Mouse (Mus musculus) NIH3T3 (cell line): Measurements from ENCODE around the gene Chid1.

Source experiments
- DNase-seq: peaks from one replicate; pipeline ENCODE4 v3.0.0-alpha.2; 2012; ENCODE audit warnings: low read depth

Gene Chid1

GRCm38 (mm10) chr7:141539556-141540311 lies at the start of gene Chid1:
Gene Chid1 (minus strand): TSS chr7:141539857.
- peak; percentile 99 for DNase-seq

DNA sequence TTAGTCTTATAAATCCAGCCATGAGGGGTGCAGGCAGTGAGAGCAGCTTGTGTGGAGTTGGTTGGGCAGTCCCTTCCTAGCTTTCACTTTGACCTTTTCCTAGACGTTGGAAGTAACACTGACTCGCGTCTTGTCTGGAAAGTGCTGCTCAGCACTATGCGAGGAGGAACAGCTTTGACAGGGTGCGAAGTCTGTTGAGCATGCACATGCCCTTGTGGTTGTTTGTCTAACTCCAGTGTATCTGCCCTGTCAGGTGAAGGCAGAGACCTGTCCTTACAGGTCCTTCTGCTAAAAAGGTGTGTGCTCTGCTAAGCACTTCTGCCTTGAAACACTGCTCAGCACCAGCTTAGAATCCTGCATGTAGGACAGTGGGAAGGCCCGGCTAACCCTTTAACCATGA lies 49.2 kb upstream of the Chid1 start:
- no peak for DNase-seq

DNA sequence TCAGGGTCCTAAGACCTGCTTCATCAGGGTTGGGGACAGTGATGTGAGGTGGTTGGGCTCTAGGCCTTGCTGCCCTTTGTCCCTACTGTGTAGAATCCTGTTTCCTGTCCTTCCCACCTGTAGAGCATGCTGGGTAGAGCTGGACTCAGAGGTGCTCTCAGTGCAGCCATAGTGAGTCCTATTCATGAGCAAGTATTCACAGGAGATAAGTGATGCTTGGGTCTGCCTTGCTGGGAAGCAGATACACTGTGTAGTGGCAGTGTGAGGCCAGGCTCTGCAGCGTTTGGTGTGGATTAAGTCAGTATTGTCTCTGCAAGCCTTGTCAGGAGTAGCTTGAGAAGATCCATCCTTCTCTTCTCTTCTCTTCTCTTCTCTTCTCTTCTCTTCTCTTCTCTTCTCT lies 46.2 kb upstream of the Chid1 start:
- DNase-seq: no peak

DNA sequence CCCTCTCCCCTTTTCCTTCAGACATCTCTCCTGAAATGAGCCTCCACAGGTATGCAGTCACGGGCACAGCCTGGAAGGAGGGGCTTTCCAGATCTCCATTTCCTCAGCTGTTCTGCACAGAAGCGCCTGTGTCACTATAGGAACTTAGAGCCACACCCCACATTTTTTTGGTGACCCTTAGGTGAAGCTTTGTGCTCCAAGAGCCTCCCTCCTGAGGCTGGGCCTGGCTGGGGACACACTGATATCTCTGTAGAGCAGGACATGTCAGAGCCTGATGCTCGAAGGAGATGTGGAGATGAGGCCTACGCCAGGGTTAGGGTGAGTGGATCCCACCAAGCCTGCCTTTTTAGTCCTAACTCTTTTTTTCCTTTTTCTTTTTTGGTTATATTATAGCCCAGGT lies 45.6 kb upstream of the Chid1 start:
- no peak for DNase-seq

DNA sequence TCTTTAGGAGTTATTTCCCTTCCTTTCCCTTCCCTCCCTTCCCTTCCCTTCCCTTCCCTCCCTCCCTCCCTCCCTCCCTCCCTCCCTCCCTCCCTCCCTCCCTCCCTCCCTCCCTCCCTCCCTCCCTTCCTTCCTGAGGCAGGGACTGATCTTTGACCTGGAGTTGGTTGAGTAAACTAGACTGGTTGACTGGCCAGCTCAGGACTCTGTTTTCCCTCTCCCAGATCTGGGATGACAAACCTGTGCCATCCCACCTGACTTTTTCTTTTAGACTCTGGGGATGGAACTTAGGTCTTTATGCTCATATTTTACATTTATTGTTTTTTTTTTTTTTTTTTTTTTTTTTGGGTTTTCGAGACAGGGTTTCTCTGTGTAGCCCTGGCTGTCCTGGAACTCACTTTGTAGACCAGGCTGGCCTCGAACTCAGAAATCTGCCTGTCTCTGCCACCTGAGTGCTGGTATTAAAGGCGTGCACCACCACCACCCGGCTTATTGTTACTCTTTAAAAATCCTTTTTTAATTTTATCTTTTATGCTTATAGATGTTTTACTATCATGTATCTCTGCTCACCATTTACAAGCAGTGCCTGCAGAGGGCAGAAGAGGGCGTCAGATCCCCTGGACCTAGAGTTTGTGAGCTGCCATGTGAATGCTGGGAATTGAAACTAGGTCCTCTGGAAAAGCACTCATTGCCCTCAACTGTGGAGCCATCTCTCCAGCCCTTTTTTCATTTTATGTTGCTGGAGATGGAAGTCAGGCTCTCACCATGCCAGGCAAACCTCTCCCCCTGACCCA lies 44.6 kb upstream of the Chid1 start:
- peak; percentile 12 for DNase-seq

- no peak for DNase-seq
Measured at GRCm38 (mm10) chr7:141581323-141581722, 41.7 kb upstream of the Chid1 start.

GRCm38 (mm10) chr7:141578943-141579342 lies 39.3 kb upstream of the Chid1 start:
- DNase-seq: no peak

GRCm38 (mm10) chr7:141578511-141578910 lies 38.9 kb upstream of the Chid1 start:
- no peak for DNase-seq

DNA sequence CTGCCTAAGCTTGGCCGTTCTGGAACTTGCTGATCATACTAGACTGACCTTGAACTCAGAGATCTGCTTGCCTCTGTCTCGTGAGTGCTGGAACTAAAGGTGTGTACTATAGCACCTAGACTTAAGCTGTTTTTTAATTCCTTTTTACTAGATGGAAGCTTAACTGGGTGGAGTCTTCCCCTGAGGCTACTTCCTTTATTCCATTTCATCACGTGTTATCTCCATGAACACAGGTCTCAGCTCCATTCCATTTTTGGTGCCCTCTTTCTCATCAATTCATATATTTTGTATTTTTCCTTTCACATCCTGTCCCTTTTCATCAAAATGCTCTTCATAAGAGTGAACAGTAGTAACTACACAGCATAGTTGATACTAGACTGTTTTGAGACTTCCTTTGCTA lies 38.1 kb upstream of the Chid1 start:
- no peak for DNase-seq

GRCm38 (mm10) chr7:141575481-141575880 lies 35.8 kb upstream of the Chid1 start:
- DNase-seq: no peak

DNA sequence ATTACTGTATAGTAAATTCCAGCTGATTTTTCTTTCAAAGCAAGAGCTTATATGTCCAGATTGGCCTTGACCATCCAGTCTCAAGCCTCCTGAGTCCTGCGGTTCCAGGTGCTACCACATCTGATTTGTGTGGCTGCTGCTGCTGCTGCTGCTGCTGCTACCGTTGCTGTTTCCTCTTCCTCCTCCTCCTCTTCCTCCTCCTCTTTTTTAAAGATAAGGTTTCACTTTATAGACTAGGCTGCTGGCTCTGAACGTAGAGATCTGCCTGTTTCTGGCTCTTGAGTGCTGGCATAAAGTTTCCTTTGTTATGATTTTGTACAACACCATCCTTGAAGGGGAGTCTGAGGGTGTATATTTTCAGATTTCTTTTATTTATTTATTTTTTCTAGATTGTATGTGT lies 34.4 kb upstream of the Chid1 start:
- DNase-seq: no peak

DNA sequence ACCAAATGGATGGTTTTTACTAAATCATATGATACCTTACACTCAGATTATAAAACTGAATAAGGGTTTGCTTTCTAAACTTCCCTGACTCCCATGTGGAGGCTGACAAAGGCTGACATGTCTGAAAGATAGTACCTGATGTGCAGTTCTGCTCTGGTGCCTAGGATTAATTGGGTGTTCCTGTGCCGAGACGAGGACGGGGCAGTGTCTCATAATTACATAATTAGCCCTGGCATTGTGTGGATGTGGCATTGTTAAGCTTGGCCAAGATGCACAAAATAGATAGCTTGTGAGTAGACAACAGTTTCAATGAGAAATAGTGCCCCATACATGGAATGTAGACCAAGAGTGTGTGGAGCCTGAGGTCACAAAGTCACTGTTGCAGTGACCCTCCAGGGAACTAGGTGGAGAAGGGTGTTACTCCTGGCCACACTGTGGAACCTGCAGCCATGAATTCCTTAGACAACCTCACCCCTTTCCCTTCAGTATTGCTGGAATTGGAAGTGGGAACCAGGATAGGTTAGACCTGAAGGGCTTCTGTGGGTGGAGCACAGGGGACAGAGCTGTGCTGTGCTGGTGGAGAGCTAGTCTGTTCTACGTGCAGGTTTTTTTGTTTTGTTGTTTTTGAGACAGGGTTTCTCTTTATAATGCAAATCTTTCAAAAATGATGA lies 31.1 kb upstream of the Chid1 start:
- no peak for DNase-seq

DNA sequence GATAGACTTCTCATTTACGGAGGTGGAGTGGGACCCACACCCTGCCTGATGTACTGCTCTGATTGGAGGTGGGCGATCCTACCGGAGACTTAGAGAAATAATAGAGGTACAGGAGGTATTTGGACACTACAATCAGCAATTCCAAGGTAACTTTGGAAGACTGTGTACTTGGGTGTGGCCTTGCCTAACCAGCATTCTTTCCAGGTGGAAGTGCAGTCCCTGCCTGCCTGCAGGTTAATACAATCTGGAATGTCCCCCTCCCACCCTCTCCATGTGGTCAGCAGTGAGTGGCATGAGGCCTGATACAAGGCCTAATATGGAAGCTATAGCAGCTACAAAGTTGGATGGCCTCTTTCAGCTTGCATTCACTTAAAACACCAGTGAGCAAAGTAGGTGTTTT lies 30.3 kb upstream of the Chid1 start:
- no peak for DNase-seq

- no peak for DNase-seq
Measured at GRCm38 (mm10) chr7:141569283-141569803, 29.7 kb upstream of the Chid1 start.

- DNase-seq: no peak
Measured at GRCm38 (mm10) chr7:141566587-141566986, 26.9 kb upstream of the Chid1 start.

DNA sequence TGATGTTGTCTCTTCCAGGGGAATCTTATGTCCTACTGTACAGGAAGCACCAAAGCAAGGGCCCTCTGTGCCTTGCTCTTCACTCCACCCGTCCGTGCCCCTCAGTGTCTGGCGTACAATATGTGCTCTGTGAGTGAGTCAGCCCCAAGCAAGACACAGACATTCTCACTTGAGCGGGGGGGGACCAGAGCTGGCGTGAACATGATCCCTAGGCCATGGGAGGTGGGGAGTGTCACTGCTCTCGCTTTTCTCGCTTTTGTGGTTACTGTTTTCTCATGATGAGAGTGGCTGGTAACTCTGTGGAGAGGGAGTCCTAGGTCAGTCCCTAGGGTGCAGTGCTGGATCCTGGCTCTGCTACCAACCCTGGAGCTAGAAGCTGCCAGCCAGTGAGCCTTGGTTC lies 24.9 kb upstream of the Chid1 start:
- peak; percentile 62 for DNase-seq

DNA sequence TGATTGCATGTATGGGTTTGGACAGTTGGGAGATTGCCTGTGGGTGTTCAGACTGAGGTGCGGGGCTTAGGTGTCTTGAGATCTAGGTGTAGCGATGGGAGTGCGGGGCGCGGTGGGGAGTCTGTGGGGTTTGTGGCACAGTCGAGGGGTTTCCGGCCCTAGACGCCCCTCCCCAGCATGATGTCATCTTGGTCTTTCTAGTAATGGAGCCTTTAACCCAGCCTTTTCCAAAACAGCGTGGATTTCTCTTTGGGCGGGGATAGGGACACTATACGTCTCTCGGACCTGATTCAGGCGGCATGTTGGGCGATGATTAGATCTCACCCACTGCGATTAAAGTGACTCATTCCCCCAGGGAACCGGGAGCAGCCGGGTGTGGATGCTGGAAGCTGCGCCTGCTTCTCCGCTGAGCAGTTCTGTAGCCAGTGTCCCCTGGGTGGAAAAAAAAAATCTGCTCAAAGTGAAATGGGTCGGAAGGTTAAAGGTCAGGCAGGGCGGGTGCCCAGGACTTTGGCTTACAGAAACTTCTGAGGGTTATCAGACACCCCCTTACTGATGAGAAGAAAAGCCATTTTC lies 23.3 kb upstream of the Chid1 start:
- peak; percentile 88 for DNase-seq

- no peak for DNase-seq
Measured at GRCm38 (mm10) chr7:141562421-141562851, 22.8 kb upstream of the Chid1 start.

- peak; percentile 97 for DNase-seq
Measured at GRCm38 (mm10) chr7:141561682-141562391, 22.2 kb upstream of the Chid1 start, which contains the start of gene Ap2a2. Gene Ap2a2 (plus strand): TSS chr7:141562173.

- no peak for DNase-seq
Measured at GRCm38 (mm10) chr7:141560471-141560870, 20.8 kb upstream of the Chid1 start.

DNA sequence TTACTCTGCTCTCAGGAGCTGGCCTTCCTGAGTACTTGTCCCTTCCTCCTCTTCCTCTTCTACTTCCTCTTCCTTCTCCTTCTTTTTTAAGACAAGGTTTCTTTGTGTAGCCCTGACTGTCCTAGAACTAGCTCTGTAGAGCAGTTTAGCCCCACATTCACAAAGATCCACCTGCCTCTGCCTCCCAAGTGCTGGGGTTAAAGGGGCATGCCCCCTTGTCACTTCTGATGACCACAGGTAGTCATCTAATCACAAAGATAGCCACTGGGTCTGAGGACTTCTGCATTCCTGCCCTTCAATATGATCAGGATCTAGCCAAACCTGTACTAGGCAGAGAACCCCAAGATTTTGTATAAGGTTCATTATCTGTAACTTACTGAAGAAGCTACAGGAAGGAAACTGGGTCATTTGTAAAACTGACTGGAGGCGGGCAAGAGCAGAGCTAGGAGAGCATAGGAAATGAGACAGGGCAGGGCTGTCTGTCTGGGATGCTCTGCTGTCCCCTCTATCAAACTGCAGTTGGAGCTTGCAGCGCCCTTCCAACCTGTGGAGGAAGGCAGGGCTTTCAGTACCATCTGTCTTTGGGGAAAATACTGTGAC lies 20.2 kb upstream of the Chid1 start:
- no peak for DNase-seq
